Mouse (Mus musculus) MEL-GATA-1-ER (cell line): ENCODE measurements at regions not wholly inside any gene's neighbourhood (a gene's known extent, or its start where the extent isn't known, plus 50 kb on each side); places are given as distances from the start of the nearest gene placed in this dataset.
"Not testable (repeated sequence)": the region's sequence is repeated elsewhere in the genome, so short reads cannot be mapped to it uniquely, and the experiment has no call there.

Experiments used
- DNase-seq: peaks from one replicate; pipeline ENCODE4 v3.0.0-alpha.2; 2012; ENCODE audit warnings: low read depth; ENCODE audit errors: extremely low read depth

DNA sequence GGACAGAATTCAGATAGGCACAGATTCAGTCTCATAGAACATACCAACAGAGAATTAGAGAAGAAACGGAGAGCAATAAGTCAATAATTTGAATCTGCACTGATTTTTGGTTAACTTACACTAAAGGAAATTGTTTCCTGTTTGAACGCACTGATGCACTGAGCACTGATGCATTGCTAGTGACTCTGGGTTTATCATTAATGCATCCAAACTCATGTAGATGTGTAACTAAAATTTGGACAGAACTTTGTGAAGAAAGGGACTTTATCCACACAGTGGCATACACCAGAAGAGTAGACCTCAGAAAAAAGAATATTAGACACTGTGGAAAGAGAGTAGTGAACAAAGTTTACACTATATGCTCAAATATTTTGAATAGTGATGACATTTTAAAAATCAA, 364.2 kb downstream of the Casp12 start:
- no peak for DNase-seq

DNA sequence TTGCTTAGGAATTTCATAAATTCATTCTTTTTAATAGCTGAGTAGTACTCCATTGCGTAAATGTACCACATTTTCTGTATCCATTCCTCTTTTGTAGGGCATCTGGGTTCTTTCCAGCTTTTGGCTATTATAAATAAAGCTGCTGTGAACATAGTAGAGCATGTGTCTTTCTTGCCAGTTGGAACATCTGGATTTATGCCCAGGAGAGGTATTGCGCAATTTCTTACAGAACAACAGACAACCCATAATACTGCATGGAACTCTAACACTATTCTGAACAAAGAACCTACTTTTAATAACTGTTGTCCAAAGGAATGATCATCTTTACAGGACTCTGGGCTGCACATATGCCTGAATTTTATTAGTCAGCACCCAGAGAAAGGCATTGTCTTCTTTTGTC, 373.4 kb downstream of the Casp12 start:
- DNase-seq = not testable (repeated sequence)

GRCm38 (mm10) chr9:5728843-5729242, 383.6 kb downstream of the Casp12 start:
- DNase-seq = no peak

DNA sequence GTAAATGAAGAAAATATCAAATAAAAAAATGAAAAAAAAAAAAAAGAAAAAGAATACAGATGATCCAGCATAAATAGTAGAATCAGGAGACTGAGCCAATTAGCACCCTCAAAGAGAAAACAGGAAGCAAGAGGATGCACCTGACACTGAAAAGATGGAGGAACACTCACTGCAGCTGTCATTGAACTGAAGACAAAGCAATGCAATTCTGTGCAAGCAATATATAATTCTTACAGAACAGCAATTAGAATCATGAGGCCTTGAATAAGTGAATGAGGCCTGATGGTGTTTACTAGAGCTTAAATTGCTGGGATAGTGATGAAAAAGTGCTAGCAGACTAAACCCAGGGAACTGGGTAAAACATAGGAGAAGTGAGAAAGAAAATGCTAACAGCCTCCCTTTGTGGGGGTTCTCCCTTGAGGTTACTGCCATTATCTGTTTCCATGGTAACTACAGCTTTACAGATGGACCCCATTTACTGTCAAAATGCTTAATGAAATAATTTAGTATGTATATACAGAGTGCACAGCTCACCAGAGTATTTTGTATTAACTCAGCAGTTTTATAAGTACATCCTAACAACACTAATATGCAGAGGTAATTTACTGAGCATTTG, 407.6 kb downstream of the Casp12 start:
- DNase-seq = no peak

DNA sequence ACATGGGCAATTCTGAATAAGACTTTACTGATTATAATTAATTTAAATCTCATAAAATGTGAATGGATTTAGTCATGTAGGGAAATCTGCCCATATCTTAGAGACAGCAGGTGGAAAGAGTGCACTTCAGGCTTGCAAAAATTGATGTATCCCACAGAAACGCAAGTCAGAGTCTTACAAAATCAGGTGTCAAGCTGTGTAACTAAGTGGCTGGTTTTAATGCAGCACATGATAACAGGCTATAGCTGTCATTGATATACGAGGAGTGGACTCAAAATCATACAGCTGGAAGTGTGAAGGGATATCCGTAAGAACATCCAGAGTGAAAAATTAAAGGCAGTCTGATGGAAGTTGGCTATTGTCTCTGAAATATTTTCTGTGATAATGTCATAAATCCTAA, 408.6 kb downstream of the Casp12 start:
- no peak for DNase-seq

DNA sequence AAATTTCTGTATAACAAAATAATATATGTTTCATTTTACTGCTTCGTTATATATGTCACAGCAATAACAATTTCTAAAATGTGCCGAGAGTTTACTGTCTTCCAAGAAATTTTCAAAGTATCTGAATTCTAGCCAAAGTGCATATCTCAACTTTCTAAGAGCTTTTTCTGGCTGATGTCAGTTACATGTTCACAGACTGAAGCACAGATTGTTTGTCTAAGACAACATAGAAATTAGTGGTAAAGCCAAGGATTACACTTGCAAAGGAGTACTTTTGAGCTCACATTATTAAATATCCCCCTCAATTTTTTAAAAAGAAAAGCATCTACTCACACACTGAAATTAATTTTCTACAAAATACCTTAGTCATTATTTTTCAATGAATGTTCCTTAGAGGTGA, 407.2 kb upstream of the Pdgfd start:
- no peak for DNase-seq

GRCm38 (mm10) chr9:5769927-5770326, 398.5 kb upstream of the Pdgfd start:
- DNase-seq = no peak

- DNase-seq = no peak
These were observed 397.2 kb upstream of the Pdgfd start for GRCm38 (mm10) chr9:5771158-5771557.
